ENCODE assay signal across 9 mouse cellular contexts in the genomic region with DNA sequence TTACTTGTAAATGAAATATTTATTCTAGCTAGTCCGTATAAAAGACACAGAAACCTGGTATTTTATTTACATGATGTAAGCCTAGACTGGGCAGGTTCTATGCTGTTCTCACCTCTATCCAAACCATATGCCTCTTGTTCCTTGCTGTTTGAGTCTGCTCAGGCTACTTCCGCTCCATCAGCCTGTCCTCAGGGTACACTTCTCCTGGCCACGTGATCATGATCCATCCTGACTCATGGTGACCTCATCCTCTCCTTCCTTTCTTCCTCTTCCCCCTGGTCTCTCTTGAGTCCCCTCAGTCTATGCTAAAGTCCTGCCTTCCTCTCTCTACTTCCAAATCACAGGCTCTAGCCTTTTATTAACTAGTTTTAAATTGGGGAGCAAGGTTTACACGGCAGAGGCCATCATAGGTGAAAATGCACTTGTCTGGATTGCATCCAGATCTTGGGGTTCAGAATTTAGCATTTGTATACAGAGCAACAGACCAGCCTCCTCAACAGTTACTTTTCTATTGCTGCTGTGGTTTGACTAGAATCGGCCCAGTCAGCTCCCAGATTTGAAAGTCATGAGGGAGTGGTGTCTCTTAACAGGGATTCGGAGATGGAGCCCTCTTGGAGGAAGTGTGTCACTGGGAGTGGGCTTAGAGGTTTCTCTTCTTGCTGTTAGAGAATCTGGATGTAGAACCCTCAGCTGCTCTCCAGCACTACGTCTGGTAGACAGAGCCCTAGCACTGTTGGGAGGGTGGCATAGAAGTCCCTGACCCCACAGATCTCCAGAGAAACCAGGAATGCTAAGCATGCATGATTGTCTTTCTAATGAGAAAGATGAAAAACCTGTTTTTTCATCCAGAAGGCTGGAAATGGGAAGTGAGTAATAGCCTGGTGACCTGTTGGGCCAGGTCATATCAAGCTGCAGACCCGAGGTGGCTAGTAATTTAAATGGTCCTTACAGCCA. TPM values are rescaled to one million over a fixed set of nuclear protein-coding genes. Genes with fewer than 3 reads are reported as not detected.
DNase-seq lines count a peak whose midpoint lies in the region; ATAC-seq and TF ChIP-seq lines count a peak whose summit lies in the region.
"Had no signal": no experiment of that assay in that cellular context is flagged by ENCODE, and none has a peak within 500 bp of the region (broad histone marks: within the 10 kb centered on the region; RNA-seq: fewer than 3 reads in every experiment).

No protein-coding gene starts in this region.

- 28% methylated on average over 8 of the region's 8 CpGs for WGBS in macrophage (ENCODE audit: missing documents)

- H3K36me3 ChIP-seq in MEL (ENCODE audit: control insufficient read depth in 1 of 2, insufficient read depth in 2 of 2, low read length in 2 of 2), result peaks cover 0 to 59% of the 10 kb centered on the region in 2 experiments; a peak in 2 of 4 replicates
- H3K36me3 ChIP-seq in macrophage (ENCODE audit: inconsistent target), result no peaks in the 10 kb centered on the region

- H3K4me3 ChIP-seq in MEL (ENCODE audit: control insufficient read depth in 1 of 2, insufficient read depth in 1 of 2, low read depth in 2 of 2, low read length in 2 of 2) (no peak overlapping the region), macrophage (ENCODE audit: inconsistent target) (no peak overlapping the region)

- H3K9me3 ChIP-seq in MEL (replicated peaks; ENCODE audit: insufficient read depth, low read length), result no peaks in the 10 kb centered on the region

- H3K9ac ChIP-seq in MEL (ENCODE audit: control insufficient read depth, low read depth, low read length, poor library complexity, severe bottlenecking), result no peak overlapping the region

- peaks cover 4% of the 10 kb centered on the region; the same call in 1 of the 2 replicates for H3K79me2 ChIP-seq in MEL (ENCODE audit: control insufficient read depth, insufficient read depth, low read length, poor library complexity)
- peaks cover 41% of the 10 kb centered on the region for H3K79me2 ChIP-seq in macrophage (ENCODE audit: inconsistent target)

- peaks cover 18 to 53% of the 10 kb centered on the region in 2 experiments for H3K4me1 ChIP-seq in MEL (ENCODE audit: control insufficient read depth in 1 of 2, insufficient read depth in 2 of 2, low read length in 2 of 2)

- DNase-seq in layer of hippocampus, adult 9-11 months, result peak; percentile 57
- DNase-seq in layer of hippocampus, adult 8-10 months (ENCODE audit: low spot score in 2 of 2), result no peak
- DNase-seq in MEL (ENCODE audit: low read depth, low spot score), result peak; percentile 63
- peak; percentile 54 for DNase-seq in brain, adult 2 months (ENCODE audit: low read depth, low spot score)
- DNase-seq in cerebellum, postnatal 14 days, result no peak
- DNase-seq: thymus, postnatal 25 days had no signal

- no peak for ATAC-seq in inflammation-experienced regulatory T-cells, adult 6 months
- ATAC-seq: activated CD4-positive, CD25-positive, alpha-beta regulatory T cell, adult 4 months had no signal

- TF ChIP-seq POLR2A in MEL (IDR thresholded peaks at IDR 0.05; ENCODE audit: control insufficient read depth in 1 of 2, insufficient read depth in 1 of 2, low read depth in 1 of 2, low read length in 2 of 2, poor library complexity in 1 of 2), result no peak

- TF ChIP-seq CTCF in MEL (IDR thresholded peaks at IDR 0.05 in 2 of 3, conservative IDR thresholded peaks at IDR 0.05 in 1 of 3; ENCODE audit: control insufficient read depth in 1 of 3, insufficient read depth in 1 of 3, low read depth in 2 of 3, low read length in 3 of 3, poor library complexity in 1 of 3, severe bottlenecking in 1 of 3), result no peak

- H3K27me3 ChIP-seq in MEL (ENCODE audit: control insufficient read depth in 1 of 2, insufficient read depth in 2 of 2, low read length in 2 of 2), result no peaks in the 10 kb centered on the region

- no peak for TF ChIP-seq RAD21 in MEL (IDR thresholded peaks at IDR 0.05; ENCODE audit: low read depth, low read length)

- H3K27ac ChIP-seq in MEL (ENCODE audit: control insufficient read depth, low read depth, low read length) (no peak overlapping the region), macrophage (peak overlapping the region; percentile 94)

- TF ChIP-seq EP300 in MEL (IDR thresholded peaks at IDR 0.05; ENCODE audit: low read depth in 1 of 2, low read length in 2 of 2), result no peak

TF ChIP-seq in MEL, 35 proteins besides CTCF, POLR2A, EP300 and RAD21:
- TF ChIP-seq POLR2AphosphoS2 (IDR thresholded peaks at IDR 0.05; ENCODE audit: low read length) (no peak), TBP (IDR thresholded peaks at IDR 0.05; ENCODE audit: low read depth, low read length) (no peak), ELF1 (IDR thresholded peaks at IDR 0.05; ENCODE audit: low read depth, low read length) (no peak), UBTF (IDR thresholded peaks at IDR 0.05; ENCODE audit: borderline replicate concordance, insufficient read depth, low read depth, low read length) (no peak)

RNA-seq across cellular contexts. Expression of gene Hist2h2be, which starts 6.1 kb away (rescaled TPM):
- 1 to 10 TPM; 6.3 to 8.1 (median 7.5) TPM for total RNA-seq in layer of hippocampus, adult 8-10 months (2022)
- total RNA-seq in MEL (2012; rRNA removed), result 1.6 and 1.8 TPM in 2 replicates
- polyA plus RNA-seq in MEL (2012; ENCODE audit: insufficient read depth in 1 of 2, insufficient read length in 2 of 2, low read depth in 1 of 2, low replicate concordance in 2 of 2, missing spikeins in 1 of 2) (1 to 10 TPM in 1 of 2 experiments, not detected in 1; 3.2 TPM), macrophage (2018) (5.7 to 13.3 TPM (median 6.8 TPM) in 3 replicates)
- 10 to 100 TPM in 6 of 26 experiments, 1 to 10 TPM in 14, under 1 TPM in 5, not detected in 1; 0.31 to 20.2 (median 2.9) TPM for total RNA-seq in macrophage (2018; cell fraction: chromatin; rRNA removed)
- total RNA-seq in macrophage (2018; cell fraction: cytosol; rRNA removed), result 10 to 100 TPM in 2 of 26 experiments, 1 to 10 TPM in 24; 4.6 to 10.5 (median 6.7) TPM
- total RNA-seq in macrophage (2018; cell fraction: nucleus; rRNA removed), result 10 to 100 TPM in 9 of 26 experiments, 1 to 10 TPM in 16, under 1 TPM in 1; 0.82 to 40.9 (median 7.9) TPM
- polyA plus RNA-seq in inflammation-experienced regulatory T-cells, adult 6 months (2017; shearing (Covaris generic)), result 1 to 10 TPM in 2 of 3 experiments, under 1 TPM in 1; 0.38 to 2.2 (median 2.0) TPM

RNA-seq across cellular contexts. Expression of gene Hist2h2ac, which starts 6.3 kb away (rescaled TPM):
- 10 to 100 TPM; 18.7 to 30.3 (median 29.3) TPM for total RNA-seq in layer of hippocampus, adult 8-10 months (2022)
- total RNA-seq in MEL (2012; rRNA removed), result 2,824 and 3,687 TPM in 2 replicates
- polyA plus RNA-seq in MEL (2012; ENCODE audit: insufficient read depth in 1 of 2, insufficient read length in 2 of 2, low read depth in 1 of 2, low replicate concordance in 2 of 2, missing spikeins in 1 of 2) (1 to 10 TPM in 1 of 2 experiments, not detected in 1; 4.8 TPM), macrophage (2018) (not detected in 3 replicates)
- 100 to 1,000 TPM in 3 of 26 experiments, 10 to 100 TPM in 22, 1 to 10 TPM in 1; 8.5 to 162 (median 33.3) TPM for total RNA-seq in macrophage (2018; cell fraction: chromatin; rRNA removed)
- 100 to 1,000 TPM in 1 of 26 experiments, 10 to 100 TPM in 24, 1 to 10 TPM in 1; 8.8 to 103 (median 28.1) TPM for total RNA-seq in macrophage (2018; cell fraction: cytosol; rRNA removed)
- total RNA-seq in macrophage (2018; cell fraction: nucleus; rRNA removed), result 100 to 1,000 TPM in 4 of 26 experiments, 10 to 100 TPM in 20, 1 to 10 TPM in 2; 7.5 to 119 (median 24.2) TPM
- polyA plus RNA-seq in inflammation-experienced regulatory T-cells, adult 6 months (2017; shearing (Covaris generic)), result 10 to 100 TPM in 1 of 3 experiments, 1 to 10 TPM in 2; 7.4 to 11.6 (median 8.1) TPM

RNA-seq across cellular contexts. Expression of gene Hist2h2ab, which starts 7.3 kb away (rescaled TPM):
- total RNA-seq in layer of hippocampus, adult 8-10 months (2022), result 10 to 100 TPM in 1 of 4 experiments, 1 to 10 TPM in 3; 7.7 to 10.8 (median 8.0) TPM
- 197 and 234 TPM in 2 replicates for total RNA-seq in MEL (2012; rRNA removed)
- polyA plus RNA-seq in MEL (2012; ENCODE audit: insufficient read depth in 1 of 2, insufficient read length in 2 of 2, low read depth in 1 of 2, low replicate concordance in 2 of 2, missing spikeins in 1 of 2) (under 1 TPM in 1 of 2 experiments, not detected in 1; 0.72 TPM), macrophage (2018) (not detected in 3 replicates)
- total RNA-seq in macrophage (2018; cell fraction: chromatin; rRNA removed), result 1 to 10 TPM in 10 of 26 experiments, not detected in 16; 3.3 to 9.5 (median 4.8) TPM
- total RNA-seq in macrophage (2018; cell fraction: cytosol; rRNA removed), result 1 to 10 TPM in 22 of 26 experiments, under 1 TPM in 3, not detected in 1; 0.75 to 6.4 (median 2.1) TPM
- 1 to 10 TPM in 16 of 26 experiments, not detected in 10; 2.0 to 9.6 (median 4.5) TPM for total RNA-seq in macrophage (2018; cell fraction: nucleus; rRNA removed)
- polyA plus RNA-seq in inflammation-experienced regulatory T-cells, adult 6 months (2017; shearing (Covaris generic)), result 1 to 10 TPM in 1 of 3 experiments, not detected in 2; 1.4 TPM

RNA-seq across cellular contexts. Expression of gene Bola1, which starts 7.5 kb away (rescaled TPM):
- total RNA-seq in layer of hippocampus, adult 8-10 months (2022), result 10 to 100 TPM; 13.1 to 20.2 (median 15.3) TPM
- total RNA-seq in MEL (2012; rRNA removed), result 115 and 123 TPM in 2 replicates
- polyA plus RNA-seq in MEL (2012; ENCODE audit: insufficient read depth in 1 of 2, insufficient read length in 2 of 2, low read depth in 1 of 2, low replicate concordance in 2 of 2, missing spikeins in 1 of 2), result 100 to 1,000 TPM in 1 of 2 experiments, not detected in 1; 124 TPM
- 1 to 10 TPM in 9 of 26 experiments, not detected in 17; 1.0 to 4.6 (median 3.0) TPM for total RNA-seq in macrophage (2018; cell fraction: chromatin; rRNA removed)
- 10 to 100 TPM in 21 of 26 experiments, 1 to 10 TPM in 5; 7.3 to 20.6 (median 13.0) TPM for total RNA-seq in macrophage (2018; cell fraction: cytosol; rRNA removed)
- total RNA-seq in macrophage (2018; cell fraction: nucleus; rRNA removed), result 1 to 10 TPM in 21 of 26 experiments, under 1 TPM in 1, not detected in 4; 0.85 to 9.4 (median 2.4) TPM
- polyA plus RNA-seq in macrophage (2018), result 5.3 to 18.4 TPM (median 17.6 TPM) in 3 replicates
- polyA plus RNA-seq in inflammation-experienced regulatory T-cells, adult 6 months (2017; shearing (Covaris generic)), result 10 to 100 TPM; 23.4 to 36.1 (median 32.1) TPM

RNA-seq across cellular contexts. Expression of gene Hist2h3c2, which starts 12.0 kb away (rescaled TPM):
- total RNA-seq in layer of hippocampus, adult 8-10 months (2022), result 1 to 10 TPM; 6.1 to 7.7 (median 6.7) TPM
- total RNA-seq in MEL (2012; rRNA removed), result 2,744 and 3,348 TPM in 2 replicates
- polyA plus RNA-seq in MEL (2012; ENCODE audit: insufficient read depth in 1 of 2, insufficient read length in 2 of 2, low read depth in 1 of 2, low replicate concordance in 2 of 2, missing spikeins in 1 of 2) (1,000 to 10,000 TPM in 1 of 2 experiments, 1 to 10 TPM in 1; 8.2 to 1,897 TPM), macrophage (2018) (2.4 to 4.9 TPM (median 3.8 TPM) in 3 replicates)
- total RNA-seq in macrophage (2018; cell fraction: chromatin; rRNA removed), result 10 to 100 TPM in 1 of 26 experiments, 1 to 10 TPM in 17, not detected in 8; 1.0 to 20.9 (median 3.0) TPM
- total RNA-seq in macrophage (2018; cell fraction: cytosol; rRNA removed), result 10 to 100 TPM in 12 of 26 experiments, 1 to 10 TPM in 14; 4.0 to 26.3 (median 8.5) TPM
- total RNA-seq in macrophage (2018; cell fraction: nucleus; rRNA removed), result 10 to 100 TPM in 3 of 26 experiments, 1 to 10 TPM in 20, under 1 TPM in 2, not detected in 1; 0.63 to 20.6 (median 3.2) TPM
- 1 to 10 TPM in 1 of 3 experiments, not detected in 2; 1.5 TPM for polyA plus RNA-seq in inflammation-experienced regulatory T-cells, adult 6 months (2017; shearing (Covaris generic))

Comparison
In these comparisons a context has a peak if more than half of its experiments do, and no peak if none do; other contexts are left out.
1. DNase-seq: peak in layer of hippocampus, adult 9-11 months (single experiment), MEL (single experiment) and brain, adult 2 months (single experiment); none in layer of hippocampus, adult 8-10 months (0 of 2) and cerebellum, postnatal 14 days (0 of 2).